Mouse (Mus musculus) MEL (cell line): ENCODE measurements around the gene Thap8. TPM values are rescaled to one million over a fixed set of nuclear protein-coding genes. Genes with fewer than 3 reads are reported as not detected.

Experiments used
- DNase-seq: peaks from one replicate; pipeline ENCODE4 v3.0.0; 2011; ENCODE audit warnings: low read depth, low spot score
- H3K27ac ChIP-seq: 2 replicates; pipeline ENCODE4 v1.5.1; 2012; ENCODE audit warnings: low read depth, mild to moderate bottlenecking, control low read depth, low read length, moderate library complexity; ENCODE audit not compliant: control insufficient read depth
- H3K27me3 ChIP-seq, 2 experiments: fragments of 150-350 bp in 1 of 2; sonication (generic) in 1 of 2; 2 replicates each; pipeline ENCODE4 v1.6.1; 2012; ENCODE audit warnings: low read length in 2 of 2, mild to moderate bottlenecking in 2 of 2, improper control_type of control experiment in 1 of 2, moderate library complexity in 1 of 2; ENCODE audit not compliant: insufficient read depth in 2 of 2, control insufficient read depth in 1 of 2
- H3K36me3 ChIP-seq, 2 experiments: 2 replicates each; pipeline ENCODE4 v1.6.1; 2012 to 2014; ENCODE audit warnings: low read length in 2 of 2, improper control_type of control experiment in 1 of 2, inconsistent platforms in 1 of 2, mild to moderate bottlenecking in 1 of 2; ENCODE audit not compliant: insufficient read depth in 2 of 2, control insufficient read depth in 1 of 2
- H3K4me1 ChIP-seq, 2 experiments: fragments of 150-350 bp in 1 of 2; sonication (generic) in 1 of 2; 2 replicates each; pipeline ENCODE4 v1.6.1; 2012; ENCODE audit warnings: low read length in 2 of 2, improper control_type of control experiment in 1 of 2, mild to moderate bottlenecking in 1 of 2; ENCODE audit not compliant: insufficient read depth in 2 of 2, control insufficient read depth in 1 of 2
- H3K4me3 ChIP-seq, 2 experiments: fragments of 150-350 bp in 1 of 2; sonication (generic) in 1 of 2; 2 replicates each; pipeline ENCODE4 v1.5.1; 2012; ENCODE audit warnings: low read depth in 2 of 2, low read length in 2 of 2, mild to moderate bottlenecking in 2 of 2, moderate library complexity in 2 of 2, control low read depth in 1 of 2, improper control_type of control experiment in 1 of 2; ENCODE audit not compliant: control insufficient read depth in 1 of 2, insufficient read depth in 1 of 2
- H3K79me2 ChIP-seq: 2 replicates; pipeline ENCODE4 v1.6.1; 2012; ENCODE audit warnings: mild to moderate bottlenecking, low read length, moderate library complexity; ENCODE audit not compliant: control insufficient read depth, poor library complexity, insufficient read depth
- H3K9ac ChIP-seq: 2 replicates; pipeline ENCODE4 v1.6.1; 2012; ENCODE audit warnings: low read depth, mild to moderate bottlenecking, control low read depth, low read length, moderate library complexity; ENCODE audit not compliant: control insufficient read depth, poor library complexity, severe bottlenecking
- H3K9me3 ChIP-seq: fragments of 150-350 bp; sonication (generic); replicated peaks from 2 replicates; pipeline ENCODE4 v1.6.1; 2012; ENCODE audit warnings: mild to moderate bottlenecking, low read length, improper control_type of control experiment, moderate library complexity; ENCODE audit not compliant: insufficient read depth
- BHLHE40 ChIP-seq: IDR thresholded peaks from 2 replicates; pipeline ENCODE4 v1.6.1; 2012; ENCODE audit warnings: low read depth, mild to moderate bottlenecking, inconsistent platforms, low read length, improper control_type of control experiment, borderline replicate concordance
- CHD2 ChIP-seq: IDR thresholded peaks from 2 replicates; pipeline ENCODE4 v1.6.1; 2011; ENCODE audit warnings: low read length, improper control_type of control experiment
- CTCF ChIP-seq, 3 experiments: IDR thresholded peaks in 2 of 3; conservative IDR thresholded peaks in 1 of 3; 2 replicates each; pipeline ENCODE4 v1.5.1; 2011 to 2012; ENCODE audit warnings: low read length in 3 of 3, low read depth in 2 of 3, mild to moderate bottlenecking in 2 of 3, improper control_type of control experiment in 1 of 3, inconsistent platforms in 1 of 3, mixed read lengths in 1 of 3, moderate library complexity in 1 of 3; ENCODE audit not compliant: control insufficient read depth in 1 of 3, insufficient read depth in 1 of 3, poor library complexity in 1 of 3, severe bottlenecking in 1 of 3
- EP300 ChIP-seq, 2 experiments: IDR thresholded peaks; 2 replicates each; pipeline ENCODE4 v1.6.1; 2011; ENCODE audit warnings: improper control_type of control experiment in 2 of 2, low read length in 2 of 2, low read depth in 1 of 2, mild to moderate bottlenecking in 1 of 2
- GABPA ChIP-seq: IDR thresholded peaks from 2 replicates; pipeline ENCODE4 v1.6.1; 2012; ENCODE audit warnings: low read depth, mild to moderate bottlenecking, inconsistent platforms, low read length, improper control_type of control experiment, moderate library complexity
- HCFC1 ChIP-seq: IDR thresholded peaks from 2 replicates; pipeline ENCODE4 v1.6.1; 2012; ENCODE audit warnings: low read depth, mild to moderate bottlenecking, inconsistent platforms, low read length, improper control_type of control experiment, moderate library complexity
- KAT2A ChIP-seq: conservative IDR thresholded peaks from 2 replicates; pipeline ENCODE4 v1.6.1; 2012; ENCODE audit warnings: low read depth, low read length, improper control_type of control experiment, inconsistent platforms
- MAFK ChIP-seq: IDR thresholded peaks from 2 replicates; pipeline ENCODE4 v1.6.1; 2011; ENCODE audit warnings: low read depth, mild to moderate bottlenecking, low read length, improper control_type of control experiment, borderline replicate concordance
- MAX ChIP-seq: IDR thresholded peaks from 2 replicates; pipeline ENCODE4 v1.6.1; 2011; ENCODE audit warnings: low read length, improper control_type of control experiment
- MEF2A ChIP-seq: IDR thresholded peaks from 2 replicates; pipeline ENCODE4 v1.6.1; 2014; ENCODE audit warnings: low read depth, mild to moderate bottlenecking, inconsistent platforms, low read length, improper control_type of control experiment; ENCODE audit not compliant: poor library complexity, insufficient replicate concordance, severe bottlenecking; ENCODE audit errors: extremely low read depth
- NRF1 ChIP-seq: IDR thresholded peaks from 2 replicates; pipeline ENCODE4 v1.6.1; 2014; ENCODE audit warnings: low read depth, mild to moderate bottlenecking, inconsistent platforms, low read length, improper control_type of control experiment, moderate library complexity; ENCODE audit not compliant: poor library complexity, insufficient read depth, severe bottlenecking
- POLR2A ChIP-seq, 2 experiments: IDR thresholded peaks; 2 replicates each; pipeline ENCODE4 v1.6.1; 2011 to 2012; ENCODE audit warnings: low read length in 2 of 2, mild to moderate bottlenecking in 2 of 2, control low read depth in 1 of 2, improper control_type of control experiment in 1 of 2, low read depth in 1 of 2, moderate library complexity in 1 of 2; ENCODE audit not compliant: control insufficient read depth in 1 of 2, insufficient read depth in 1 of 2, poor library complexity in 1 of 2
- POLR2AphosphoS2 ChIP-seq: IDR thresholded peaks from 2 replicates; pipeline ENCODE4 v1.6.1; 2011; ENCODE audit warnings: low read length, improper control_type of control experiment
- RAD21 ChIP-seq: IDR thresholded peaks from 2 replicates; pipeline ENCODE4 v1.6.1; 2011; ENCODE audit warnings: mild to moderate bottlenecking, low read depth, low read length, improper control_type of control experiment
- RCOR1 ChIP-seq: IDR thresholded peaks from 2 replicates; pipeline ENCODE4 v1.6.1; 2012; ENCODE audit warnings: low read depth, mild to moderate bottlenecking, inconsistent platforms, low read length, improper control_type of control experiment
- TBP ChIP-seq: IDR thresholded peaks from 2 replicates; pipeline ENCODE4 v1.8.0; 2011; ENCODE audit warnings: low read depth, low read length, improper control_type of control experiment
- UBTF ChIP-seq: IDR thresholded peaks from 2 replicates; pipeline ENCODE4 v1.6.1; 2012; ENCODE audit warnings: low read depth, mild to moderate bottlenecking, inconsistent platforms, low read length, improper control_type of control experiment, moderate library complexity, borderline replicate concordance; ENCODE audit not compliant: insufficient read depth
- USF1 ChIP-seq: IDR thresholded peaks from 2 replicates; pipeline ENCODE4 v1.6.1; 2014; ENCODE audit warnings: low read depth, mild to moderate bottlenecking, inconsistent platforms, low read length, improper control_type of control experiment, moderate library complexity
- ZKSCAN1 ChIP-seq: IDR thresholded peaks from 2 replicates; pipeline ENCODE4 v1.6.1; 2012; ENCODE audit warnings: low read depth, mild to moderate bottlenecking, inconsistent platforms, low read length, improper control_type of control experiment, moderate library complexity
- polyA plus RNA-seq, 2 experiments: library from polyadenylated mRNA; stranded (reverse) in 1 of 2; unstranded in 1 of 2; fragments of >175 nt in 1 of 2; fragments of >200 nt in 1 of 2; gene quantifications; 2 replicates each; pipeline versions ENCODE4 v1.2.1 to v1.2.4; 2012; ENCODE audit warnings: low replicate concordance in 2 of 2, low read depth in 1 of 2; ENCODE audit not compliant: insufficient read length in 2 of 2, insufficient read depth in 1 of 2, missing spikeins in 1 of 2
- total RNA-seq: library from RNA; depleted of rRNA; stranded (reverse); fragments of 300-350 nt; gene quantifications from 2 replicates; pipeline ENCODE4 v1.2.3, GENCODE M21; 2012

The Thap8 gene
- total and polyA plus RNA-seq, 3 experiments, result 0.46 to 0.73 TPM; not detected in 1

GRCm38 (mm10) chr7:30296816-30297215 lies 16.9 kb downstream of the Thap8 start:
- Histone ChIP-seq H3K27me3 (0 out of 4 replicates have a peak, but pooled peaks cover 0 to 2% of the 10 kb centered on the region in 2 experiments), H3K9ac (no peak overlapping the region), H3K36me3 (no peaks in the 10 kb centered on the region), H3K4me1 (peaks cover 0 to 4% of the 10 kb centered on the region in 2 experiments; a peak in 1 of 4 replicates), H3K9me3 (no peaks in the 10 kb centered on the region), H3K27ac (no peak overlapping the region), H3K79me2 (no peaks in the 10 kb centered on the region), H3K4me3 (no peak overlapping the region)
- TF ChIP-seq RCOR1, result no peak
- TF ChIP-seq CHD2, result no peak
- TF ChIP-seq MEF2A, result no peak
- TF ChIP-seq TBP, result no peak
- TF ChIP-seq ZKSCAN1, result no peak
- no peak for TF ChIP-seq KAT2A
- no peak for TF ChIP-seq POLR2AphosphoS2
- no peak for TF ChIP-seq MAFK
- no peak for TF ChIP-seq MAX
- DNase-seq, result no peak

- no peaks in the 10 kb centered on the region for H3K79me2 ChIP-seq
- no peak overlapping the region for H3K27ac ChIP-seq
- H3K4me3 ChIP-seq, result no peak overlapping the region
- H3K9ac ChIP-seq, result no peak overlapping the region
- H3K9me3 ChIP-seq, result no peaks in the 10 kb centered on the region
- TF ChIP-seq MAX, result no peak
- TF ChIP-seq POLR2AphosphoS2, result no peak
- TF ChIP-seq EP300 (IDR thresholded peaks at IDR 0.05; ENCODE audit: low read depth in 1 of 2, low read length in 2 of 2), result no peak
- TF ChIP-seq POLR2A (IDR thresholded peaks at IDR 0.05; ENCODE audit: control insufficient read depth in 1 of 2, insufficient read depth in 1 of 2, low read depth in 1 of 2, low read length in 2 of 2, poor library complexity in 1 of 2), result no peak
- no peak for TF ChIP-seq HCFC1
- TF ChIP-seq TBP, result no peak
- no peak for TF ChIP-seq GABPA
- no peak for TF ChIP-seq KAT2A
- 0 out of 4 replicates have a peak, but pooled peaks cover 0 to 2% of the 10 kb centered on the region in 2 experiments for H3K27me3 ChIP-seq
- peaks cover 0 to 4% of the 10 kb centered on the region in 2 experiments; a peak in 1 of 4 replicates for H3K4me1 ChIP-seq
- no peak for DNase-seq
- H3K36me3 ChIP-seq, result no peaks in the 10 kb centered on the region
Observed at GRCm38 (mm10) chr7:30297266-30297665, 17.4 kb downstream of the Thap8 start.

- no peak overlapping the region for H3K27ac ChIP-seq
- H3K4me1 ChIP-seq, result peaks cover 0 to 4% of the 10 kb centered on the region in 2 experiments; a peak in 1 of 4 replicates
- no peak overlapping the region for H3K9ac ChIP-seq
- H3K27me3 ChIP-seq, result 0 out of 4 replicates have a peak, but pooled peaks cover 0 to 2% of the 10 kb centered on the region in 2 experiments
- no peaks in the 10 kb centered on the region for H3K9me3 ChIP-seq
- TF ChIP-seq BHLHE40, result no peak
- TF ChIP-seq UBTF, result no peak
- TF ChIP-seq USF1, result no peak
- no peak for TF ChIP-seq NRF1
- TF ChIP-seq CTCF (IDR thresholded peaks at IDR 0.05 in 2 of 3, conservative IDR thresholded peaks at IDR 0.05 in 1 of 3; ENCODE audit: control insufficient read depth in 1 of 3, insufficient read depth in 1 of 3, low read depth in 2 of 3, low read length in 3 of 3, poor library complexity in 1 of 3, severe bottlenecking in 1 of 3), result peak; percentile 49 to 76 (median 58)
- peak; percentile 33; the same call in 1 of the 2 replicates for TF ChIP-seq RAD21
- TF ChIP-seq, all 39 proteins: peak for 2
- peak; percentile 73 for DNase-seq
- Histone ChIP-seq H3K4me3 (no peak overlapping the region), H3K36me3 (no peaks in the 10 kb centered on the region), H3K79me2 (no peaks in the 10 kb centered on the region)
Observed at GRCm38 (mm10) chr7:30300914-30301313, 21.0 kb downstream of the Thap8 start.
